Mouse (Mus musculus) thymus, adult 2 months (tissue): ENCODE data around the gene Chrm2.

Experiments
- CTCF ChIP-seq: fragments of 200-500 bp; IDR thresholded peaks from 2 replicates; pipeline ENCODE4 v1.5.1; 2012; ENCODE audit warnings: mild to moderate bottlenecking, control low read depth, low read length, moderate library complexity, borderline replicate concordance; ENCODE audit not compliant: control insufficient read depth, poor library complexity, insufficient read depth; ENCODE audit errors: extremely low read depth
- POLR2A ChIP-seq: fragments of 200-500 bp; IDR thresholded peaks from 2 replicates; pipeline ENCODE4 v1.6.1; 2012; ENCODE audit warnings: mild to moderate bottlenecking, low read length, control low read depth, moderate library complexity; ENCODE audit not compliant: control insufficient read depth, poor library complexity, insufficient read depth; ENCODE audit errors: extremely low read depth

GRCm38 (mm10) chr6:36451480-36451879 lies 63.6 kb downstream of the Chrm2 start:
- TF ChIP-seq POLR2A (no peak), CTCF (no peak)
